Mouse (Mus musculus) ES-E14 (cell line): ENCODE data around the gene Cmklr1. TPM values are rescaled to one million over a fixed set of nuclear protein-coding genes. Genes with fewer than 3 reads are reported as not detected.
A peak's percentile ranks its signal among the peaks of the same experiment; 100 is the strongest.

Source experiments
- DNase-seq: peaks from one replicate; pipeline ENCODE4 v3.0.0-alpha.2; 2013; ENCODE audit warnings: low read depth, low spot score
- H3K27ac ChIP-seq: 2 replicates; pipeline ENCODE4 v1.5.1; 2012; ENCODE audit warnings: low read depth, mild to moderate bottlenecking, low read length, moderate library complexity, mixed read lengths; ENCODE audit not compliant: poor library complexity, insufficient read depth, severe bottlenecking
- H3K36me3 ChIP-seq: 2 replicates; pipeline ENCODE4 v1.6.1; 2012; ENCODE audit warnings: mild to moderate bottlenecking, low read length, moderate library complexity, mixed read lengths; ENCODE audit not compliant: control insufficient read depth, poor library complexity, insufficient read depth, severe bottlenecking
- H3K4me1 ChIP-seq, 2 experiments: fragments of 150-350 bp in 1 of 2; sonication (generic) in 1 of 2; 2 replicates each; pipeline ENCODE4 v1.6.1; 2012; ENCODE audit warnings: low read length in 2 of 2, mild to moderate bottlenecking in 1 of 2, mixed read lengths in 1 of 2; ENCODE audit not compliant: control insufficient read depth in 2 of 2, insufficient read depth in 2 of 2, poor library complexity in 1 of 2
- H3K4me3 ChIP-seq, 2 experiments: fragments of 150-350 bp in 1 of 2; sonication (generic) in 1 of 2; 2 replicates each; pipeline ENCODE4 v1.5.1; 2012; ENCODE audit warnings: low read length in 2 of 2, low read depth in 1 of 2, mild to moderate bottlenecking in 1 of 2, mixed read lengths in 1 of 2; ENCODE audit not compliant: insufficient read depth in 1 of 2, poor library complexity in 1 of 2, severe bottlenecking in 1 of 2
- H3K9ac ChIP-seq: 2 replicates; pipeline ENCODE4 v1.6.1; 2012; ENCODE audit warnings: low read depth, mild to moderate bottlenecking, low read length, mixed read lengths; ENCODE audit not compliant: poor library complexity, insufficient read depth, severe bottlenecking
- H3K9me3 ChIP-seq: fragments of 150-350 bp; sonication (generic); 2 replicates; pipeline ENCODE4 v1.6.1; 2012; ENCODE audit warnings: low read depth, mild to moderate bottlenecking, low read length; ENCODE audit not compliant: control insufficient read depth, insufficient read depth
- CHD2 ChIP-seq: IDR thresholded peaks from 2 replicates; pipeline ENCODE4 v1.6.1; 2014; ENCODE audit warnings: mild to moderate bottlenecking, low read depth, low read length, inconsistent platforms
- HCFC1 ChIP-seq: IDR thresholded peaks from 2 replicates; pipeline ENCODE4 v1.6.1; 2012; ENCODE audit warnings: low read length, inconsistent platforms, borderline replicate concordance; ENCODE audit not compliant: insufficient read depth
- MAFK ChIP-seq: IDR thresholded peaks from 2 replicates; pipeline ENCODE4 v1.6.1; 2014; ENCODE audit warnings: mild to moderate bottlenecking, low read depth, low read length, inconsistent platforms; ENCODE audit not compliant: insufficient read depth
- ZC3H11A ChIP-seq: IDR thresholded peaks from 2 replicates; pipeline ENCODE4 v1.6.1; 2012; ENCODE audit warnings: low read depth, mild to moderate bottlenecking, inconsistent platforms, low read length, borderline replicate concordance
- ZNF384 ChIP-seq: IDR thresholded peaks from 2 replicates; pipeline ENCODE4 v1.6.1; 2012; ENCODE audit warnings: low read depth, low read length, inconsistent platforms
- in situ Hi-C, 2 experiments: fragments of 600-800 bp; cut with MboI; formaldehyde crosslinking; loops; one replicate each; pipeline ENCODE4 v1.15.1; 2025; ENCODE audit warnings: low sequenced_read_pairs in 2 of 2, inconsistent platforms in 1 of 2; ENCODE audit not compliant: unreplicated experiment in 2 of 2
- total RNA-seq: library from RNA; depleted of rRNA; stranded (reverse); fragments of 300-350 nt; gene quantifications from 2 replicates; pipeline ENCODE4 v1.2.3, GENCODE M21; 2012

The Cmklr1 gene
- total RNA-seq, 1 experiment: 10.4 TPM

DNA sequence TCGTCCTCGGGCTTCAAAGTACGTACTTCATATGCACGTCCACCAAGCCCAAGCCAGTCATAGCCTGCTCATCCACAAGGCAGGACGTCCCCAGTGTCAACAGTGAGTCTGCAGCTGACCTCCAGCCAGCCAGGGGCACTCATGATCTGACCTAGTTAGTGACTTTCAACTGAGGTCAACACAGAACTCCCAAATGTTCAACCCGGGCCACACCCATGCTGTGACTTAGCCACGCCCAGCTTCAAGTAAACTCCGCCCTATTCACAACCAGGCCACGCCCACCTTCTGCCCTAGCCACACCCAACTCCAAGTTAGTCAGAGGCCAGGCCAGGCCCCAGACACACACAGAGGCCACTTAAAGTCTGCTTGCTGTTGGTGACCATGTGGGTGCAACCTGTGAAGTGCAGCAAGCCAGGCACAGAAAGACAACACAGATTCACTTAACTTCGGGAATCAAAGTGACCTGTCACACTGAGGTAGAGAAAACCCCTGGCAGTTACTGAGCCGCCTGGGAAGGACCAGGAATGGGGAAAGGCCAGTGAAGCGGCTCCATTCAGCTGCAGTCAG is 14.5 kb upstream of the Cmklr1 start:
- Histone ChIP-seq H3K4me3 (peak overlapping the region in 1 of 2 experiments; percentile 44; a peak in 1 of 4 replicates), H3K9me3 (no peaks in the 10 kb centered on the region), H3K9ac (no peak overlapping the region), H3K4me1 (peaks cover 4 to 9% of the 10 kb centered on the region in 2 experiments; a peak in 3 of 4 replicates), H3K27ac (no peak overlapping the region), H3K36me3 (no peaks in the 10 kb centered on the region)
- no peak for TF ChIP-seq ZNF384
- no peak for TF ChIP-seq ZC3H11A
- no peak for TF ChIP-seq HCFC1
- no peak for TF ChIP-seq CHD2
- TF ChIP-seq MAFK: no peak
- in situ Hi-C loops: no loop called here
- peak; percentile 89 for DNase-seq

DNA sequence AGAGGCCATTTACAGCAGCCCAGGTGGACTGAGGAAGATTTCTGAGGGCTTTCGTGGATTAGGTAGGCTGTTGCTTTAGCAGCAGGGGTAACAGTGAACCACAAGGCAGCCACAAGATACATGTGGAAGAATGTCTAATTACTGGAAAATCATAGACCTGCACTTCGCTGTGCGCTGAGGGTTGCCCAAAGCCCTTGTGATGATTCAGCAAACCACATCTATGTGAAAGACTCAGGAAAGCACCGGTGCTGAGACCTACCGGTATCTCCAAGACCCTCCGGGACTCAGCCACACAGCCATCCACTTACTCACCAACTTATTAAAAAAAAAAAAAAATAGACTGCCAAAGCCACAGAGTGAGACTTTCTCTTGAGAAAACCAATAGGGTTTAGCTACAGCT is 13.9 kb upstream of the Cmklr1 start:
- Histone ChIP-seq H3K27ac (no peak overlapping the region), H3K36me3 (no peaks in the 10 kb centered on the region), H3K4me3 (peak overlapping the region in 1 of 2 experiments; percentile 44; a peak in 1 of 4 replicates), H3K9me3 (no peaks in the 10 kb centered on the region), H3K4me1 (peaks cover 4 to 9% of the 10 kb centered on the region in 2 experiments; a peak in 3 of 4 replicates), H3K9ac (no peak overlapping the region)
- no peak for TF ChIP-seq CHD2
- no peak for TF ChIP-seq ZNF384
- no peak for TF ChIP-seq MAFK
- no peak for TF ChIP-seq HCFC1
- no peak for TF ChIP-seq ZC3H11A
- in situ Hi-C loops: no loop called here
- no peak for DNase-seq

DNA sequence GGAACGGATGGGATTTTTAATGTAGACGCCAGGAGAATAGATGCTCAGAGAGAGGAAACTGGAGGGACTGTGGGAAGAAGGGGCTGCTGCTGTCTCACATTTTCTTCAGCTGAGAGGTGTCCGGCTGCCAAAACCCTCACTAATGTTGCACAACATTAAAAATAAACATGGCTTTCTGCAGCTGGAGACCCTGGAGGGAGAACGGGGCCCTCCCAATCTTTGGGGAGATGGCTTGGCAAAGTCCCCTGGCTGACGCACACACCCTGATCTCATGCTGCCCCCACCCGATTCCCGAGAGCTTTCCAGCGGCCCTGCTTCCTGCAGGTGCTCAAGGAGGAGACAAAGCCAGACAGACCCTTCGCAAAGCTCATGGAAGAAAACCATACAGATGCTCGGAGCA is 10.6 kb upstream of the Cmklr1 start:
- H3K4me1 ChIP-seq: peaks cover 4 to 9% of the 10 kb centered on the region in 2 experiments; a peak in 3 of 4 replicates
- TF ChIP-seq CHD2 (no peak), ZNF384 (no peak), ZC3H11A (no peak), HCFC1 (no peak), MAFK (no peak)
- no peak overlapping the region for H3K27ac ChIP-seq
- peak overlapping the region; percentile 54 for H3K9ac ChIP-seq
- no peak for DNase-seq
- in situ Hi-C loops: no loop called here
- no peaks in the 10 kb centered on the region for H3K36me3 ChIP-seq
- peak overlapping the region; percentile 41 to 42 for H3K4me3 ChIP-seq
- H3K9me3 ChIP-seq: no peaks in the 10 kb centered on the region

DNA sequence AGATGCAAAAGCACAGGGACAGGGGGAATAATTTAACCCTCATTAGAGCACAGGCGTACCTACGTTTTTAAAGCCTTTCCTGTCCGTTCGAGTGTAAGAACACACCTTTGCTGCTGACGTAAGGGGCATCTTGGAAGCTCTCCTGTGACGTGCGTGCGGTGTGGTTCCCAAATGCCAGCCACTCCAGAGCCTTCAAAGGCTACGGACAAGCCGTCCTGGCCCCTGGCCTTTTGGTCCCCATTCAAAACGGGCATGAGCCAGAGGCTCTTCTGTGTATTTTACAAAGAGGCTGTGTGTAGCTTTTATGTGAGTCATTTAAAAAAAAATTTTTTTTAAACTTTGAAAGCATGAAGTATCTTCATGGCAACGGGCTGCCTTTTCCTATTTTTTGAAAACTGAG is 4.6 kb upstream of the Cmklr1 start:
- DNase-seq: no peak
- H3K9ac ChIP-seq: no peak overlapping the region
- no peak overlapping the region for H3K4me3 ChIP-seq
- H3K36me3 ChIP-seq: no peaks in the 10 kb centered on the region
- in situ Hi-C loops: no loop called here
- TF ChIP-seq HCFC1 (no peak), MAFK (no peak), ZC3H11A (no peak), ZNF384 (no peak), CHD2 (no peak)
- peaks cover 2 to 17% of the 10 kb centered on the region in 2 experiments; a peak in 2 of 4 replicates for H3K4me1 ChIP-seq
- no peaks in the 10 kb centered on the region for H3K9me3 ChIP-seq
- no peak overlapping the region for H3K27ac ChIP-seq

DNA sequence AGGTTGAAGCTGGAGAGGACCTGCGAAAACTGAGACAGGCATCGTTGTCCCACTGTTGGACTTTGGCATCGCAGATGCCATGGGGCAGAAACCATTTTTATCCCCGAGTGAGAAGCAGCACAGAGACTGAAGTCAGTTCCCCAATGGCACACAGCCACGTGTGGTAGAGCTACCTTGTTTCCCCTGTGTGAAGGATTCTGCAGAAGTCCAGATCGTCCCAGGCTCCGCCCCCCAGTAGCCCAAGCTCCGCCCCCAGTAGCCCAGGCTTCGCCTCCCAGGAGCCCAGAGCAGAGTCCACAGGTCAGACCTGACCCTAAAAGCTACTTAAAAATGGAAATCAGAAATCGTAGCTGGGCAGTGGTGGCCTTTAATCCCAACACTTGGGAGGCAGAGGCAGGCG is 4.0 kb upstream of the Cmklr1 start:
- no peak for TF ChIP-seq MAFK
- no peak for TF ChIP-seq HCFC1
- no peak for TF ChIP-seq CHD2
- TF ChIP-seq ZC3H11A: no peak
- TF ChIP-seq ZNF384: no peak
- H3K9ac ChIP-seq: no peak overlapping the region
- no peaks in the 10 kb centered on the region for H3K36me3 ChIP-seq
- in situ Hi-C loops: no loop called here
- no peaks in the 10 kb centered on the region for H3K9me3 ChIP-seq
- H3K4me1 ChIP-seq: peaks cover 2 to 17% of the 10 kb centered on the region in 2 experiments; a peak in 2 of 4 replicates
- H3K4me3 ChIP-seq: no peak overlapping the region
- no peak for DNase-seq
- no peak overlapping the region for H3K27ac ChIP-seq
